Mouse (Mus musculus) MN1 (cell line): Measurements from ENCODE around the gene Myo6.

Source experiments
- DNase-seq: peaks from one replicate; pipeline ENCODE4 v3.0.0-alpha.2; 2016; ENCODE audit warnings: low spot score

Myo6 gene

DNA sequence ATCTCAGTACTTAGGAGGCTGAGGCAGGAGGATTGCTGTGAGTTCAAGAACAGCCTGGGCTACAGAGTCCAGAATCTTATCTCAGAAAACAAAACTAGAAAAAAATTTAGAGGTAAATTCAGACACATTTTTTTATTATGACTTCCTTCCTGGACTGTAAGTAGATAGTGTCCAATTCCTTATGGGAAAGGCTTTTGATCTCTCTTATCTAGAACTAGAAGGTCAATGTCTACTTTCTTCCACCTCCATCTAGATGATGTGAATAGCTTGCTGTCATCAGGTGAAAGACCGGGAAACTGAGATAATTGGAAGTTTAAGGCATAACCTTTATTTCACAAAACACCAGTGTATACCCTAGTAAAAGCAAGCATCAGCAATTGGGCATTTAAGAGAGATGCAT, 16.9 kb downstream of the Myo6 start:
- DNase-seq: no peak

DNA sequence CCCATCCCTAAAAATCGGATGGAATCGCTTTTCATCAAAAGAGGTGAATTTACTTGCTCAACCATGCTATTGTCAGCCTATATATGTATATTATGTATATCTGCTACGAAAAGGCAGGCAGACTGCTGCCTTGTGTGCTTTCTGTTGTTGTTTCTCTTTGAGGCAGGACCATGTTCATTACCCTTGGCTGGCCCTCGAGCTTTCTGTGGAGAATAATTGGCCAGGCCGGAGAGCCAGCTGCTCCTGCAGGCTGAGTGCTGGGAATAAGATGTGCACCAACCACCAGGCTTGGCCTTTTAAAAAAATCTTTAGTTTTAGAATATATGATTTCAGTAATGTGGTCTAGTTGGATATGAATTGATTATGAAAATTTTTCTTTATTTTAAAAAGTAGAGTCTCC, 19.3 kb downstream of the Myo6 start:
- DNase-seq: no peak

DNA sequence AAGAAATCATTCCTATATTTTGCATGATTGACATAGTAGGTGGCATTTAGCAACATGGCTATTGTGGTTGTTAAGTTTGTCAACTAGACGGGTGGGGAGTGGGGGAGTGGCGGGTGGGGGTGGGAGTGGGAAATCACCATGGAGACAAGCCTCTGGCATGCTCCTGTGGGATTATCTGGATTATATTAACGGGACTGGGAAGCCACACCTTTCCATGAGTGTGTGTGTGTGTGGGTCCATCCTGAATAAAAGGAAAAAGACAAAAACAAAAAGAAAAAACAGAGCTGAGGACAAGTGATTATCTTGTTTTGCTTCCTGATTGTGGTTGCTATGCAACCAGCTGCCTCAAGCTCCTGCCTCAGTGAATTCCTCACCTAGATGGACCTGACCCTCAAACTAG, 20.9 kb downstream of the Myo6 start:
- DNase-seq: no peak

DNA sequence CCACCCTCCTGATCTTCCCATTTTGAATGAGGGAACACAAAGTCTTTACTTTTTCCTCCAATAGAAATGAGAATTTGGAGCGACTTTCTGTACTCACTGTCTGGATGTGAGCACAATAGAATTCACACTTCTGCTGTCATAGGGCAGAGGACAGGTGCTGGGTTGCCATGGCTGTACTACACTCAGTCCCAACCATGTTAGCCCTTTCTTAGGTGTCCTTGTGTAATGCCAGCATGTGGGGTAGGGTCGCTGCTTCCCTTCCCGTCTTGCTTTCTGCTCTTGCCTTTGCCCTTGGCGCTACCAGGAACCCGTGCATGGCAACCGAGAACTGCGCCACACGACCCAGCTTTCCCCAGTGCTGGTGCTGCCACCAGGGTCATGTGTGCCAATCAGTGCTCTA, 21.9 kb downstream of the Myo6 start:
- no peak for DNase-seq

DNA sequence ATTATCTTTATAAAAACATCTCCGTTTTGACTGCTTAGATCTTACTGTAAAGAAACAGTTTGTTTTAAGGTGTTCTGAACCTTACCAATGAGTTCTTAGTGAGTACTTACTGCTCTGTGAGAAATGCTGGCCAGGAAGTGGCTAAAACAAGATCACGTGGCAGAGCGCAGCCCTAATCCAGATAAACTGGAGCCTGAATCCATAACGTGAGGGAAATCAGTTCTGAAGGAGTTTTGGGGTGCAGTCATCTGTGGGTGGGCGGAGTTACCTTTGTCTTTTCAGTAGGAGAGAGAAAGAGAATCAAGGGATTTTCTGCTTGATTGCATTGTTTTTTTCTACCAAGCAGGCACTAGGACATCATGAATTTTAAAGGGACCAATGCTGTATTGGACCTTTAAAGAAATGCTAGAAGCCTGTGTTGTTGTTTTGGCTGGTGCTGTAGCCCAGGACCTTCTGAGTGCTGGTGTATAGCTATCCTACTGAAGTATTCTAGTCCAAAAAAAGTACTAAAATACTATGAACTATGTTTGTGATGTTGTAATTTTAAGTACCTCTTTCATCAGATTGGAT, 23.6 kb downstream of the Myo6 start:
- DNase-seq: no peak

DNA sequence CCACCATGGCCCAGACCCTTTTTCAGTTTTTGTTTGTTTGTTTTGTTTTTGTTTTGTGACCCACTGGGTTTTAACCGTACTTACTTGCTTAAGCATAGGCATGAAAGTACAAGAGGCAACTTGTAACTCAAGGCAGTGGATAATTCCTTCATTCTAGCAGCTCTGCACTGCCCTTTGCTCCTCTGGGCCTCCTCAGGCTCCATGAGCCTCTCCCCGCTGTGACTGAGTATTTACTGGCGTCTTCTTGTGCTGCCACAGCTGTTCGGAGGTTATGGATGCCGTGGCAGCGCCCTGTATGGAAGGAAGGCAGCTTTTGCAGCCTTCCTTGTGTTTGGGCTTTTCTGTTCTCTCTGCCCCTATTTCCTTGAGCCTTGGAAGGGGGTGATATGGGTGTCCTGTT, 26.4 kb downstream of the Myo6 start:
- DNase-seq: no peak

DNA sequence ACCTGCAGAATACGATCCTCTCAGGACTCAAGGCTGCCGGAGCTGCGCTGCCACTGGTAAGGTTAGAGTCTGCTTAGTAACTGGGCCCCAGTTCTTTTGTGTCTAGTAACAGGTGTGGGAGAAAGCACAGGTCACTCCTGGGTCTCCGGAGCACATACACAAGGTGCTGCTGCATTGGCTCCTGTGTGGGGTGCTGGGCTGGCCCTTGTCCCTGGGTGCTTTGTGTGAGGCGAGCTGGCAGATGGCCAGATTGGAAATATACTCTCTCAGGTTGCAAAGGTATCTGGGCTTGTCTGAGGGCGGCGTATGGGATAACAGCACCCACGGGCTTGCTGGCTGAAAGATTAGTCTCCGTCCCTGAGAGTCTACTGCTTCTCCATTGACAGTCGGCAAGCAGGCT, 27.5 kb downstream of the Myo6 start:
- no peak for DNase-seq

DNA sequence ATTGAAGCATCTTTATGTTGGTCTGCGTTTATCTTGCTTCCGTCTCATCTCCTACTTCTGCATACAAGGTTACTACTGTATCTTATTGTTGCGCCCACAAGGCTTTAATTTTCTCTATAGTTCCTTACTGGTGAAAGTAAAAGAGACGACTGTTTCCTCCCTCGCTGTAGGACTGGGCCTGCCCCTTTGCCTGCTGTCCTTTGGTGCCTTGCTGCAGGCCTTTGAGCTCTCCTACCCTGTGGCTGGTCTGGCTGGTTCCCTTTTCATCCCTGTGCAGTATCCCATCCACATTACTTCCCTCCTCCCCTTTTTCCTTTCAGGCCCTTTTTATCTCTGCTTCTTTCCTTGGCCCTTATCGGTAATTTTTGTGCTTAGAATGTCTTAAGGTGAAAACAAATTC, 29.6 kb downstream of the Myo6 start:
- DNase-seq: no peak

DNA sequence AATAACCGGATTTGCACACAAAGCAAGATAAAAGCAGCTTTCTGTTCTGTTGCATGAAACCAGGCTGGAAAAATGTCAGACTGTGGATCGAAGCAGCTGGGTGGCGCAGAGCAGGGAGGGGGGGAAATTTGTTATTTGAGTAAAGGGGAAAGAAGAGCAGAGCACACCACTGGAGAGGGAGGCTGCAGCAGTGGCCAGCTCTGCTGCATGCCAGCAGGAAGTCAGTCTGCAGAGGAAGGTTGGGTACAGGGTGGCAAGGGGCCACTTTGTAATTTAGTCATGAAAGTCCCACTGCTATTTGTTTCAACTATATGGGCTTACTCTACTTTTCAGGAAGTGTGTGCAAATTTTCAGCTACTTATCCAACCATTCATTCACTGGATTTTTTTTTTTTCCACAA, 31.3 kb downstream of the Myo6 start:
- DNase-seq: no peak

DNA sequence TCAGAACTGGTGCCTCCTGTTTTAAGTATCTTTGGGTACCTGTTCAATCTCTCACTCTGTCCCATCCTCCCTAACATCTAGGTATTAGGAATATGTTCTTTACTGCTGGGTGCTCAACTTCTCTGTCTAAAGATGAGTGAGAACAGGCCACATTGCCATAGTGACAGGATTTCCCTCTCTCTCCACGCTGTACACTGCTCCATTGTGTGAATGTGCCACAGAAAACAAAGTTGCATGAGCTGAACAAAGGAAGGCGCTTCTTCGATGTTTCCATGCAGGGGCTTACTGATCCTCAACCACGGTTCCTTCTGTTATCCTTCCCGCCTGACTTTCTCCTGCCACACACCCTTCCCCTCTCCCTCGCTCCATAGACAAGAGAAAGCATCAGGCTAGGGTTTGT, 32.4 kb downstream of the Myo6 start:
- no peak for DNase-seq

DNA sequence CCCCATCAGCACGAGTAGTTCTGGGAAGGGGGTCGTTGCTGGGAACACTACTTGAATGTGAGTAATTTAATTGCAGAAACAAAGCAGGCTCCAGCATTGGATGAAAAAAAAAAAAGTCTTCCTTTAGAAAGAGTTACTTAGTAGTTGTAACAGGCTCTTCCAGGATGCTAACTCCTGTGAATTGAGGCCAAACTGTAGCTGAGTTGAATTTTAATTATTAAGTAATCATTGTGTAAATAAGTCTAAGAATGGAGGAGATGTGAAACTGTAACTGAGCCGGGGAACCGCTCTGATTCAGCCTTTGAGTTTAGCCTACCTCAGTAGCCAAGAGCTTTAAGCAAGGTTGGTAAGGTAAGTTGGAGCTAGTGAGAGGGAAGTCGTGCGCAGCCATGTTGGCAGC, 36.0 kb downstream of the Myo6 start:
- no peak for DNase-seq

DNA sequence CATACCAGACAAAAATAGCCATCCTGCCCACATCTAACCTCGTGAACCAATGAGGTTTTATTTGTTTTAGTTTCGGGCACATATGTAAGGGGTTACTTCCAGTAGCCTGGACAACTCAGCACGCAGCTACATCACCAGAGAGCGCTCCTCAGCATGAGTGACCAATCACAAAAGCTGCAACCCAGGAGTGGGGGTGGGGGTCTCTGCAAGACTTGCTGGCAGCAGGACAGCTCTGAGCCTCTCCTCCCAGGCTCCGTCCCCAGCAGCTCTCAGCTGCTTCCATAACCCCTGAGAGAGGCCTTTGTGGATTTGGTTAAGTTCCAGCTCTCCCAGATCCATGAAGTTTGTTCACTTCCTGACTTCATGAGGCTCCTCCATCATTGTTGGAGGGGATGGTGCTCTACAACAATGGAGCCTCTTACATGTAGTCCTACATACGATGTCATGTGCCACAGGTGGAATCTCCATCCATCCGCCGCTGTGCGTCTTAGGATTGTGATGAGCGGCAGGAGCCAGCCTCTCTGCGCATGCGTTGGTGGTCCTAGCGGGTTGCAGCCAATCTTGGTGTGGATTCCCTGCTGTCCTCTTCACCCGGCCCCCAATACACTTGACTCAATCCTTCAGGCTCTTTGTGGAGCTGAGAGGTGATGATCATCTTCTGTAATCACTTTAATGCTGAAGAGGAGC, 37.7 kb downstream of the Myo6 start:
- no peak for DNase-seq

DNA sequence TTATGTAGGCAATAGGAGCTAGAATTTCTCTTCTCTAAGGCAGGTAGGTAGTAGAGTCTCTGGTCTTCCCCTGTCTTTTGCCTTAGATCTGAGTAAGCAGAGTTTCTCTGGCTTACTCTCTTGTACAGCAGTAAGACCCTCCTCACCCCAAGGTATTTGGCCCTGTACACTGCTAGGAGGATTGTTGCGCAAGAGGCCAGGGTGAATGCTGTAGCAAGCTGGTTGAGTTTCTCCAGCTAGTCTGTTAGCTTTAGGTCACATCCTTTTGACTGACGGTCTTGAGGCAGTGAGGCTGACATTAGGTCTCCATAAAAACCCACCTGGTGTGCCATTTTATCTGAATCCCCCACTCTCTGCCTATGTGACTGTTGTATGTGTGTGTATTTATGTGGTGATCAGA, 43.9 kb downstream of the Myo6 start:
- no peak for DNase-seq

DNA sequence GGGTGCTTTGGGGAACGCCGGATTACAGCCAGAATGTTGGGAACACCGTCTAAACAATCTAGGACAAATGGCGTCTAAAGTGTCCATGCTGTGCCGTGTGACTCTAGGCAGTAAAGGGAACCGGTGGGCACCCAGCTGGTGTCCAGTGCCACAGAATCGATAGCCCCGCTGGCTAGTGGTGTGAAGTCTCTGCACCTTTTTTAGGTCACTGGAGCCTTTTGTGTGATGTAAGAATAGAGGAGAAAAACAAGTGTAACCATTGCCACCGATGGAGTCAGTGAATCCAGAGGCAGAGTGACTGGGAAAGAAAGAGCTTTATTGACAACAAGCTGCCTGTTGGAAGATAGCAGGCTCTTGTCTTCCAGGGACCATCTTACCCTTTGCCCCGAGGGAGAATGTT, 44.6 kb downstream of the Myo6 start:
- no peak for DNase-seq

DNA sequence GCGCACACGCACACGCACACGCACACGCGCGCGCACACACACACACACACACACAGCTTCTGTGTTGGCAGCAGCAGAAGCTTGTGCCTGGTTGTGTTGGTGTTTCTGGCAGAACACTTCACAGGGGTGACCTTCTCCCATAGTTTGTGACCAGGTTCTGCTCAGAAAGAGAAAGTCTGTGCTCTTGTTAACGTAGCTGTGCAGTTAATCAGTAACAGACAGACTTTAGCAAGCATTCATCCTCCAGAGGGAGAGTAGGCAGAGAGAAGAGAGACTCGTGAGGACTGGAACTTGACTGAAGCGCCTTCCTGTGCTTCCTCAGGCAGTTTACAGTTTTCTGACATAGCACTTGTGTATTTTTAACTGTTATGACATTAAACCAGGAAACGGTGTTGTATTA, 45.3 kb downstream of the Myo6 start:
- DNase-seq: no peak

DNA sequence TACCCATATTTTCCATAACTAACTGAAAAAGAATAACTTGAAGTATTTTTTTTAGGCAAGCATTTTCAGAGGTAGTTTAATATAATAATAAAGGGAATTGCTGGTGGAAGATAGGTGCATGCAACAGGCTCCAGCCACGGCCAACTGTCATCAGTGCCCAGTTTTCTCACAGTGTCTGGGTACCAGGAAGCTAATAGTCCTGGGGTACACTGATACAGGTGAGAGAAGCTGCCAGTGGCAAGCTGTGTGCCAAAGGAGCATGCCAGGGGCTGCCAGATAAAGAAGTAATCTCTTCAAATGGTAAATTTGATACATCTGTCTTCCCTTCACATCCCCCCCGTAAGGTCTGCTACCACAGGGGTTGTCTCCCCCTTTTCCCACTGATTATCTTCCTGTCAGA, 48.6 kb downstream of the Myo6 start:
- DNase-seq: no peak

DNA sequence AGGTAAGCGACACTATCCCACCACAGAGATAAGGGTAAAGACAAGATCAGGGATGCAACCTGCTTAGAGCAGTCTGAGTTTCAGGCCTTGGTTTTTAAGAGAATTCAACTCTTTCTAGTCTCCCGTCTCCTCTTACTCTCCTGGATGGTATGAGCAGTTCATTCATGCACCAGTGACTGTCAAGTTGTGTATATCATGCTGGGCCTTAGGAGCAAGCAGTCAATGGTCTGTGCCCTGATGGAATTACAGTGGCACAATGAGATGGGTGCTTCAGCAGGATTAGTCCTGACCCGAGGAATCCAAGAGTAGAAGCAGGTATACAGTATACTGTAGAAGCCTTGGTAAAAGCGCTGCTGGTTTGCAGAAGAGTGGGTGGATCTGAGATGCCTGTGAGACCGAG, 50.7 kb downstream of the Myo6 start:
- DNase-seq: no peak

DNA sequence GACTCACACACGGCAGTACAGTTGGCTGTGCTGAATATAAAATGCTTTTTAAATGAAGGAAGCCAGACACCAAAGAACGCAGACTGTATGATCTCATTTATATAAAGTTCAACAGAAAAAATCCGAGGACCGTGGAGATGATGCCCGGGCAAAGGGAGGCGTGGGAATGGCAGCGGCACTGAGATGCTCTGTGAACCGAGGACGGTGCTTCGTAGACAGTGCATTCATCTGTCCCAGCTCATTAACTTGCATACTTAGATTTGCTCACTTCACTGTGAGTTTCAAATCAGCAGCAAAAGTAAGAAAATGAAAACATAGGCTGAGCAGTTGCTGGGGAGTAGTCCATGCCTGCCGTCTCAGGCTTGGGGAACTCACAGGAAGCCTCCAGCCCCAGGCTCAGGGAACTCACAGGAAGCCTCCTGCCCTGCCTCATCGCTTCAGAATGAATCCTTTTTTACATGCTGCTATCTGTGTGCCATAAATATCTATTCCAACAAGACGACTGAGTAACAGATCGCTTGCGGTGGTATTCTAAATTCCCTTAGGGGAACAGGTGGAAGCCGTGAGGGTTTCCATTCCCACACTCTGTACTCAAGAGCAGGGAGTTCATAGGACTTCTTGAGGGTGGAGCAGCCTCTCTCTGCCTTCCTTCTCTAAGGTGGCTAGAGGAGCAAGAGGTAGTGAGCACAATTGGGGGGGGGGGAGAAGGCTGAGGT, 52.1 kb downstream of the Myo6 start:
- DNase-seq: no peak

DNA sequence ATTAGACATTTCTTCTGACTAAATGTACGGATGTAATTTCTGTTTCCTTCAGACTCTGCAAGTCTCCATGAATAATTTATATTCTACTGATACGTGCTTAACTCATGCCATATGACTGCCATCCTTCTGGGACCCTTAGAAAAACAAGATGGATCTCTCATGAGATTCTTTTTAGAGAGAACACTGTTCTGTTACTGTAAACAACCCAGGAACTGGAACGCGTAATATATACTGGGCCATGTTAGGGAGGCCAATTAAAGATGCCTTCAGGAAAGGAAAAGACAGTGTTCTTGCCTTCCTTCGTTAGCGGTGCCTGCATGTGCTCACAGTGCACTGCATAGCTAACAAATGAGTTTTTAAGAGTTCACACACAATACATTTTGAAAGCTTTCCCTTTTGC, 53.9 kb downstream of the Myo6 start:
- no peak for DNase-seq

DNA sequence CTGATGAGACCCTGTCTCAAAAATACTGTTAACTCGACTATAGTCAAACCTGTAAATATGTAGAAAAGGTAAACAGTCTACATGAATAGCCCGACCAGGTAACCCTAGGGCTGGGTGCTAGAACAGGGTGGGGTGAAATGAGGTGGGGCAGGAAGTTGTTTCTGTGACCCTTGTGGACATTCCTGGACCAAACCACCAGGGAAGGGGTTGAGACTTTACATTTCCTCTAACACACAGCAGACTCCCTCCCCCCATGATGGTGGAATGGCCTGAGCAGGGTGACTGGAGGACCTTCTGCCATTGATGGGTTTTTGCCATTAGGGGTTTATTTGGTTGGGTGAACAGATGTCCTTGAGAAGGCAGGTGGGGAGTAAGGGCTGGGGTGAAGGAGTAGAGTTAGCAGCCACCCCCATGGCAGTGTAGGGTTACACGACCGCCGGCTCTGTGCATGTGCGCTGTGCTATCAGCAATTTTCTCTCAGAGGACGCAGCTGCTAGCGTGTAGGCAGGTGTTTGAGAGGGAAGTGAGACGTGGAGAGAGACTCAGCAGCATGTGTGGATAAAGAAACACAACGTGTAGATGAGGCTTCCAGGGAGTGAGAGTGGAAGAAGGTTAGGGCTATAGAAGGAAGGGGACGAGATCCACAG, 59.3 kb downstream of the Myo6 start:
- no peak for DNase-seq

DNA sequence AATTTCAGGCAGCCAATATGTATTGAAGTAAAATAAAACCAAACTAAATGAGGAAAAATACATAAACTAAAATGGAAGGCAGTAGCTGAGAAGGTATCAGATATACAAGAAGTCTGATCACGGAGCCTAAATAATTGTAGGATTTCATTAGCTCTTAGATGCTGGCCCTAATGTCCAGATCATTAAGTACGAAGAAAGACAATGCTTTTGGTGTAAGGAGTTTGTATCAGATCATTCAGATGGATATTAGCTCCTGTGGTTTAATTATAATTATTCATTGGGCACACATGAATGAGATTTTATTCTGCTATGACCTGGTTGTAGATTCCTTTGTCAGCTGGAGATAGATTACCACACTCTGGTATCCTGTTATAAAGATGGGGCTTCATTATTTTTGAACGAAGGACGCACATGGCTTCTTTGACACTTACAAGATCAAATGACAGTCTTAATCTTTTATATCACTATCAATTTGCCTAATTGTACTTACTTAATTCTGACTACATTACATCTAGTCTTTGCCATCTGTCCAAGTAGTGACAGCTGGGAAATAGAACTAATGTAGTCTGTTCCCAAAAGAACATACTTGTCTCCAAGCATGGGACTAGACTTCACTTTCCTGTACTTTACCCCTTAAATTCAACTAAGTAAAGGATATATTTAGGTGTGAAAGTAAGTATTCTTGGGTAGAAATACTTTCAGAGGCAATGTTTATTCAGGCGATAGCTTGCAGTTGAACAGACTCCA, 61.9 kb downstream of the Myo6 start:
- DNase-seq: no peak

DNA sequence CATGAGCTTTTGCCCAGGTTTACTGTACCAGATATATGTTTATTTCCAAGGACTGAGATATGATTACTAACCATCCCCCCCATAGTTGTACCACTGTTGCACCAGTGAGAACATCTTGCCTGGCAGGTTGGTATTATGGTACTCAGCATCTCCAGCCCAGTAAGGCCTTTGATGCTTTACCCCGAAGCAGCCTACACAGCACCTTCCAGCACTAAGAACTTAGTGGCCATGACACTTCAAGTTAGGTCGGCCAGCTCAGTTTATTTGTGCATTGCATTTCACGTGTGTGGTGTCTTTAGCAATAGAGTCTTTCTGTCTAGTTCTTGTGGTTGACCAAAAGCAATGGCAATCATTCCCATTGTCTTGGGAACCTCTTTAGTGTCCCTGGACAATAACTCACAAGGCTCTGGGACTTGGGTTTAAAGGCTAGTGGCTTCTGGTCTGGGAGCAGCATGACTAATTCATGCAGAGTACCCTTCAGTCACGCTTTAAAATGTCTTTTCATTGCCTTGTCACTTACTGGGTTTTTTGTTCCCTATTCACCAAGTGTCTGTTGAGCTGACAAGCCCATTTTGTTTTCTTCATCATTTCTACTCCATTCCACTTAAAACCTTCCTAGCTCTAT, 69.1 kb downstream of the Myo6 start:
- DNase-seq: no peak
